Mouse (Mus musculus) cerebellum, adult (tissue): ENCODE results near the gene Sumo1.

Experiments used
- ATAC-seq: cut with Nextera tagmentation; 2 replicates; pipeline ENCODE4 v1.9.2; 2017; ENCODE audit warnings: mild to moderate bottlenecking, moderate library complexity, mixed read lengths; ENCODE audit not compliant: insufficient number of reproducible peaks, low FRiP score, low TSS enrichment

The Sumo1 gene

GRCm38 (mm10) chr1:59595609-59596008 lies 75.0 kb downstream of the Sumo1 start:
- ATAC-seq, result no peak

DNA sequence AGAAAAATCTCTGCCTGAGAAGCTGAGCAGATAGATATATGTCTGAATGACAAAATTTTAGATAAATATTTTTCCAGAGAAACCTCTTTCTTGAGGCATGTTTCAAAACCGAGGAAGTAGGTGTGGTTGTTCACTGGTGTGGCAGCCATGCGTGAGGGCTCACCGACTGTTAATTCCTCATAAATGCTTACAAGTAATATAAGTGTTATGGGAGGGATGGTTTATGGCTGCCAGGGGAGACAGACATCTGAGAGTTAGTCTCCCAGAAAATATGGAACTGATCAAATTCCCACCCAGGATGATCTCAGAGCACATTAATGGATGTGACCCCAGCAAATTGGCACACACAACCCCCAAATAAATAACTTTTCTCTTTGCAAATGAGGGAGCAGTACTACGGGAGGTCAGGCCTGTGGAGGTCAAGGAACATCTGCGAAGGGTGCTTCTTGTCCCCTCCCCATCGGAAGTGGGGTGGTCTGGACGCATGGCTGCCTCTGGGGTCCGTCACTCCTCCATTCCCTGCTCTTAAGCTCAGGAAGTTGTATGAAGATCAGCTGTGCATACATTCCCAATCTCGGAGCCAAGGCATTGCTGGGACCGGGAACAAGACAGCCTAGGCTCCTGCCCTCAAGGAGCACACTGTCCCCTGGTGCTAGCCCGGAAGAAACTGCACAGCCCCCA lies 75.9 kb downstream of the Sumo1 start:
- no peak; the same call in 1 of the 2 replicates for ATAC-seq

DNA sequence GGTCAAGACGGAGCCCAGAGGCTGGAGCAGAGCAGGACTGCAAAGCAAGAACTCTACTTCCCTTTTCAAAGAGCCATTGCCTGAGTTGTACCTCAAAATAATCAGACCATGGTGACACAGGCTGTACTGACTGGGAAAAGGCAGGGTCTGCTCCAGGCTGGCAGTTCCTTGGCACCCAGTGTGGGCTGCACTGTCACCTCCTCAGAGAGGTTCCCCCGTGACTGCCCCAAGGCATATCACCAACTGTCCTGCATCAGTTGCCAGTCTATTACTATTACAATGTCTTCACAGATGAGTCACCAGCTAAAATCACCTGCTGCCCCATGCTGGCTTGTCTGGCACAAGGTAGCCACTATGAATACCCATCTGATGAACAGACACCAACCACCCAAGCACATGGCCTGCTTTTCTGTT lies 77.0 kb downstream of the Sumo1 start:
- peak; percentile 78 for ATAC-seq

GRCm38 (mm10) chr1:59592876-59593275 lies 77.8 kb downstream of the Sumo1 start:
- ATAC-seq, result no peak

DNA sequence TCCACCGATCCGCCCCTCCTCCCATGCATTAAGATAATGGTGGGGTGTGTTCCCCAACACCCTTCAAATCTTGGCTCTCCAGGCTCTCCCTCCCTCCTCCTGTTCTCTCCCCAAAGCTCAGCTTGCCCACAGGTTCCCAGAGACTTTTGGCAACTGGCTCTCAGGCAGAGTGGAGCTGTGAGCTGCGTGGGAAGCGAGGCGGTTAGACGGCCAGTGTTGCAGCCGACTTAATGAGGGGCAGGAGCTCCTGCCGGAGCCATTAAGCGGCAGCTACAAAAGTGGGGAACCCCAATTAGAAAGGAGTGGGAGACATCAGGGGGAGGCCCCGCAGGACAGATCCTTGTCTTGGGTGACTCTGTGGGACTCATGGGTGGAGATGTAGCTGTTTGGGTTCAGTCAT lies 78.3 kb downstream of the Sumo1 start:
- no peak for ATAC-seq

DNA sequence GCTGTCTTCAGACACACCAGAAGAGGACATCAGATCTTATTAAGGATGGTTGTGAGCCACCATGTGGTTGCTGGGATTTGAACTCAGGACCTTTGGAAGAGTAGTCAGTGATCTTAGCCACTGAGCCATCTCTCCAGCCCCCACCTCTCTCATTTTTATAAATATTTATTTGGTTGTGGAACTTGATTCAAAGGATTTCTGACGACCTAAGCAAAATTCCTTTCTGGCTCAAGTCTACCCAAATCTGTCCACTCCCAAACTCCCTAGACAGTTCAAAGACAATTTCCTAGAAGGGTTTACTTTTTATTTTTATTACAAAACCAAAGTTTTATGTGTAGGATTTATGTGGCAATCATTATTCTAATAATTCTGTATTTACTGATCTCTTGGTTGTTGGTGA lies 81.4 kb downstream of the Sumo1 start:
- no peak for ATAC-seq

- peak; percentile 85; the same call in 1 of the 2 replicates for ATAC-seq
Measured at GRCm38 (mm10) chr1:59584656-59585410, 85.8 kb downstream of the Sumo1 start.

DNA sequence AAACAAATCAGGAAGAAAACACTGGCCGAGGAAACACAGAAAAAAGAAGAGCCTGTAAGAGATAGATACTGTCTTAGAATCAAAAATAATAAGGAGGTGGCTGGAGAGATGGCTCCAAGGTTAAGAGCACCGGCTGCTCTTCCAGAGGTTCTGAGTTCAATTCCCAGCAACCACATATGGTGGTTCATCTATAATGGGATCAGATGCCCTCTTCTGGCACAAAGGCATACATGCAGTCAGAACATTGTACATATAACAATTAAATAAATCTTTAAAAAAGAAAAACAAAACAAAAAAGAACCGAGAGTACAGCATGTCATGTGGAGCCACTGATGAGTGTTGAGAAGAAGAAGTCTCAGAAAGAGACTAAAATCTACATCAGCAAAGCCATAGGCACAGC lies 89.8 kb downstream of the Sumo1 start:
- ATAC-seq, result no peak

DNA sequence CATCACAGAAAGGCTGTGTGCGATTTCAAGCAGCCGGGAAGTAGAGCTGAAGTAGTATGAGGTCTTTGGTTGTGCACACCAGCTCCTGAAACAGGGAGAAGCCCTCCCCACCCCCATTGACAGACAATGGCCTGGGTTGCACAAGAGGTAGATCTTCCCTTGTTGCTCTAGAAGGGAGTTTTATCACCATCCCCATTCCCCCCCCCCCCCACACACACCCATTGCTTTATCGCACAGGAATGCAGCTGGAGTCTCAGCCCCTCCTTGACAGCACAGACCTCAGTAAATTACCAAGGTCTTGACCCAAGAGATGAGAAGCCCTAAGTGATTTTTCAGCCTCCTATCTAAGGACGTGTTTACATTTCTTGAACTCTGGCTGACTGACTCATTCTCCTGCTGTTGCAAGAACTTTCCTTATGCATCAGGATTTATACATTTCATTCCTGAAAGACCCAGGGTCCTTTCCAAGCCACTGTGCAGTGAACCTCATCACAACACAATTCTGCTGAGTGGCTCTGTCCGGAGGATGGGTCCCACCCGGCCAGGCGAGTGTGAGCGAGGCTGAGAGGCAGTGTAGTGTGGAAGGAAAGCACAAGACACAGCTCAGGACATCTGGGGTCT lies 90.4 kb downstream of the Sumo1 start:
- no peak for ATAC-seq

DNA sequence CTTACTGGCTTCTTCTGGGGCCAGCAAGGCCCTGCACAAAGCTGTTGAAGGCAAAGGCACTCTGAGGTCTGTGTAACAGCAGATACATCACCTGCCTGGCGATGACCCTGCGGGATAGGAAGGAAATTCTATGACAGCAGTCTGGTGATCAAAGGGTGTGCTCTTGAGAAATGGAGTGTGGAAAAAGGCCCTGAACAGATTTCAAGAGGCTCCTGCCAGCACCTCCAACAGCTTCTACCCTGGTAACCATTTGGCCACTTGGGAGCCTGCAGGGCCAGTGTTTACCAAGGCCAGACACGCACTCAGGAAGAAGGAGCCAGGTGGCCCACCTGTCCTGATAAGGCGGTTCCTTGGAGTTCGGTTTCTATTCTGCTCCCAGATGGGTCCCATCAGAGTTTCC lies 91.3 kb downstream of the Sumo1 start:
- peak; percentile 65 for ATAC-seq

- no peak for ATAC-seq
Measured at GRCm38 (mm10) chr1:59578770-59579169, 91.9 kb downstream of the Sumo1 start.

DNA sequence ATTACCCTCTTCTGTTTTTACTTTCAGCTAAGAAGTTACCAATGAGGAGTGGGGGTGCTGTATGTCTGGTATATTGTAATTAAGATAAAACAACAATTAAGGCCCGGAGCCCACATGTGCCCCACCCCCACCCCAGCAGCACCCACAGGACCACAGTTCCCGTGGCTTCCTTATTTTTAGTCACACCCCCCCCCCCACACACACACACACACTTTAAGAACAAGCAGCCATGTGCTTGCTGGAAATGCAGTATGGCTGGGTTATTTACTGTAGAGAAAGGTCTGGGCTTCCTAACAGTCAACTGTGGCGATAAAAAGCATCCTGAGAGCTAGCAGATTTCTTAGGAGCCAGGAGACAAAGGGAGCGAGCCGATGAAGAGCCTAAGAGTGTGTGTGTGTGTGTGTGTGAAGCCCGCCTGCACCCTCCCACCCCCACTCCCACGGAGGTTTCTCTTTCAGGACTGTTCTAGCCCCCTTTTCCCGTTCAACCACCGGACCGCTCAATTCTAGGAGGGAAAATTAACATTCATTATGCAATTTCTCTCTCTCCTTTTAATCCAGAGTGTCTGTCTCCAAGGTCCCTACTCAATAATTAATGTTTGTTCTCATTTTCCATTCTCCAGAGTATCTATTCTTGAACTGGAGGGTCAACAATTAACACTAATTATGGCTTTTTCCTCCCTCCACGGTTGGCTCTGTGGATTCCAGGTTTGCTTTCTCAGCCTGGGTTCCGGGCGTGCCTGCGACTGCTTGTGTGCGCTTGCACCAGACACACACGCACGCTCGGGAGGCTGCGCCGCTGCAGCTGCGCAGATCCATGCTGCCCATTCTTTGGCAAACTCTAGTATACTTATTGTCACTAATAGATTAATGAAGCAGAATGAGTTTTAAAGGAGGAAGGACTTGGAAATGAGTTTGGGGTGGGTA lies 96.1 kb downstream of the Sumo1 start:
- no peak for ATAC-seq

GRCm38 (mm10) chr1:59573843-59574242 lies 96.8 kb downstream of the Sumo1 start:
- ATAC-seq, result no peak

- ATAC-seq, result no peak
Measured at GRCm38 (mm10) chr1:59571502-59571901, 99.1 kb downstream of the Sumo1 start.

- no peak for ATAC-seq
Measured at GRCm38 (mm10) chr1:59570767-59571166, 99.9 kb downstream of the Sumo1 start.

- no peak for ATAC-seq
Measured at GRCm38 (mm10) chr1:59569301-59569700, 101.3 kb downstream of the Sumo1 start.

DNA sequence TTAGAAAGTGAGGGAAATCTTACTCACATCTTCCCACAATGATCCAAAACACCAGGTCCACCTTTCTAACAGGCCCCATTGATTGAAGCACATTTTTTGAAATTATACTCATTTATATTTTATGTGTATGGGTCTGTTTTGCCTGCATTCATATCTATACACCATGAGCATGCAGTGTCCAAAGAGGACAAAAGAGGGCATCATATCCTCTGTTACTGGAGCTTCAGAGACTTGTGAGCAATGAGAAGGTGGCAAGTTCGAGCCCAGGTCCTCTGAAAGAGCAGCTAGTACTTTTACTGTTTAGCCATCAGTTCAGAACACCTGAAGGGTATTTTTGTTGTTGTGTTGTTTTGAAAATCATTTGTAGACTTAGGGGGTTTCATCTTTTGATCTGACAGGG lies 102.4 kb downstream of the Sumo1 start:
- ATAC-seq, result no peak

DNA sequence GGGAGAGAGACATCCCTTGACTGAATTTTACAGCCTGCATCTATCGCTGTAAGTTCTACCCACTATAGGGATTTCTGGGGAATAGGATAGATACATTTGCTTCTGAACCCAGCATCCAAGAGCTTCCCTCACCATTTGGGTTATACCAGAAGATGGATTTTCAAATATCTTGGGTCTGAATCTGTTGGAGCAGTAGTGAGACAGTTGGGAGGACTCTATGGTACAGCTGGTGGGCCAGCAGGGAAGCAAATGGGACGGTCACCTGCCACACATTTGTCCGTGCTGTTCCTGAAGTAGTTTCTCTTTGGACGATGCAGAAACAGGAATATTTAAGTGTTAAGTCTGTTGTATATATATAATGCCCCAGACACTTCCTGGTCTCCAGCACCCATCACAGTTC lies 103.1 kb downstream of the Sumo1 start:
- peak; percentile 39; the same call in 1 of the 2 replicates for ATAC-seq

DNA sequence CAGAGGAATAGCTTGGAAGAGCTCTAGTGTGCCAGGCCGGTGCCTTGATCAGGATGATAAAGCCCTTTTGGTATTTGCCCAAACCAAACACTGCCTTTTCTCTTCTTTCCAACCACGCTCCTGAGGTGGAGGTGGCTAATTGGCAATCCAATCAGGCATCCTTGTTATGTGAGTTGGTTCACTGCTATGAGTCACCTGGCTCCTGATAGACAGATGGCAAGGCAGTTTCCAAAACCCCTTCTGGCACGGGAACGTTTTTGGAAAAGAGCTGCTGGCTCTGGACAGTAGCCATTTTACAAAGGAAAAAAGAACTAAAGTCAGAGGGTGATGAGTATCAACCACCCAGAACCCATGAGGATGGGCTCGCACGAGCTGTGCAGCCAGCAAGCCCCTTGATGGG lies 103.7 kb downstream of the Sumo1 start:
- ATAC-seq, result peak; percentile 89

DNA sequence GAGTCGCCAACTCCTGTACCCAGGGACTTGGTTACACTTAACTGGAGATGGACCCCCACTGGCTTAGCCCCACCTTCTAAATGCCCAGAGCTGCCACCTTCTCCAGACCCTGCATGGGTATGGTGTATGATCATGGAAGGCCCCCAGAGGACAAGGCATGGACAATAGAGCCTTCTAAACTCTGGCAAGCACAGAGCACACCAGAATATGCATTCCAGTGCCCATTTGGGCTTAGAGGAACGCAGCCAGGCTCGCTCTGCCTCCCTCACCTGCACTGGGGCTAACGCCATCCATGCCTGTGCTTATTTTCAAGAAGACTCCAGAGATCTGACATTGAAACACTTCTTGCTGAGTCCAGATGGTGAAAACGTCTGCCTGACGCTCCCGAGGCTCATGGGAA lies 104.4 kb downstream of the Sumo1 start:
- peak; percentile 16 for ATAC-seq
